Mouse (Mus musculus): ENCODE data around the gene Papss2.

DNA sequence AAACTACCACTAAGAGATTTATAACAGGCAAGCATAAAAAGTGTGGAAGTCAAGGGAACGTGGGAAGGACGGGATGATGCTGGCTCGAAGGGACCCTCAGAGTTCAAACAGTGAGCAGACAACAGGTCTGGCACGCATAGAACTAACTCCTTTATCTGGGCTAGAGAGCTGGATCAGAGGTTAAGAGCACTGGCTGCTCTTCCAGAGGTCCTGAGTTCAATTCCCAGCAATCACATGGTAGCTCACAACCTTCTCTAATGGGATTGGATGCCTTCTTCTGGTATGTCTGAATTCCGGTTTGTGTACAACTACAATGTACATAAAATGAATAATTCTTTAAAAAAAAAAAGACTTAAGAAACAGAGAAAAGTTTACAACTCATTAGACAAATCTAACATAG lies 87.5 kb downstream of the Papss2 start:
- TF ChIP-seq POLR2A (IDR thresholded peaks at IDR 0.05; ENCODE audit: extremely low read depth, insufficient read depth, low read length), result no peak
- no peak for TF ChIP-seq CTCF (IDR thresholded peaks at IDR 0.05; ENCODE audit: low read depth, low read length)

Measured in liver, adult 2 months (tissue).